Mouse (Mus musculus) heart, postnatal 0 days (tissue): ENCODE results near the gene Psph.
"Not testable (repeated sequence)": the region's sequence is repeated elsewhere in the genome, so short reads cannot be mapped to it uniquely, and the experiment has no call there.

Experiments used
- CTCF ChIP-seq: IDR thresholded peaks from 2 replicates; pipeline ENCODE4 v1.5.1; 2016; ENCODE audit warnings: antibody characterized with exemption, control low read depth, low read depth
- EP300 ChIP-seq: IDR thresholded peaks from 2 replicates; pipeline ENCODE4 v1.6.1; 2016; ENCODE audit warnings: antibody characterized with exemption, low read depth

- TF ChIP-seq CTCF, EP300: not testable (repeated sequence)
Observed at GRCm38 (mm10) chr5:129790591-129790990, 3.3 kb upstream of the Psph start.
